Mouse (Mus musculus) embryo, embryonic 10.5 days (tissue): ENCODE measurements around the gene Edn3.

Experiments
- DNase-seq: peaks from one replicate; pipeline ENCODE4 v3.0.0-alpha.2; 2015; ENCODE audit warnings: low spot score

Gene Edn3

GRCm38 (mm10) chr2:174796998-174797397 is 36.6 kb downstream of the Edn3 start:
- peak; percentile 30 for DNase-seq

GRCm38 (mm10) chr2:174797495-174798068 is 37.2 kb downstream of the Edn3 start:
- no peak for DNase-seq

GRCm38 (mm10) chr2:174802453-174802852 is 42.0 kb downstream of the Edn3 start:
- no peak for DNase-seq

- no peak for DNase-seq
These were observed 43.2 kb downstream of the Edn3 start for GRCm38 (mm10) chr2:174803661-174804060.

GRCm38 (mm10) chr2:174807900-174808299 is 47.5 kb downstream of the Edn3 start:
- DNase-seq = no peak

- DNase-seq = peak; percentile 74
These were observed 48.9 kb downstream of the Edn3 start for GRCm38 (mm10) chr2:174809296-174809695.

GRCm38 (mm10) chr2:174813306-174813705 is 52.9 kb downstream of the Edn3 start:
- no peak for DNase-seq

- no peak for DNase-seq
These were observed 55.7 kb downstream of the Edn3 start for GRCm38 (mm10) chr2:174816163-174816562.

- no peak for DNase-seq
These were observed 59.9 kb downstream of the Edn3 start for GRCm38 (mm10) chr2:174820286-174820685.

- no peak for DNase-seq
These were observed 67.4 kb downstream of the Edn3 start for GRCm38 (mm10) chr2:174827829-174828228.

- DNase-seq = no peak
These were observed 73.2 kb downstream of the Edn3 start for GRCm38 (mm10) chr2:174833608-174834007.
